Mouse (Mus musculus) thymus, adult 2 months (tissue): ENCODE measurements around the gene Lrrc3c. TPM values are rescaled to one million over a fixed set of nuclear protein-coding genes. Genes with fewer than 3 reads are reported as not detected.

Source experiments
- DNase-seq: peaks from one replicate; pipeline ENCODE4 v3.0.0; 2021
- H3K27ac ChIP-seq: fragments of 200-500 bp; 2 replicates; pipeline ENCODE4 v1.5.1; 2012; ENCODE audit warnings: low read length, control low read depth; ENCODE audit not compliant: control insufficient read depth, insufficient read depth
- H3K27me3 ChIP-seq: fragments of 200-500 bp; 2 replicates; pipeline ENCODE4 v1.6.1; 2012; ENCODE audit warnings: mild to moderate bottlenecking, low read length, moderate library complexity, mixed read lengths; ENCODE audit not compliant: control insufficient read depth, insufficient read depth
- H3K36me3 ChIP-seq: fragments of 200-500 bp; 2 replicates; pipeline ENCODE4 v1.6.1; 2012; ENCODE audit warnings: mild to moderate bottlenecking, low read length, moderate library complexity; ENCODE audit not compliant: control insufficient read depth, insufficient read depth
- H3K4me1 ChIP-seq: fragments of 200-500 bp; replicated peaks from 2 replicates; pipeline ENCODE4 v1.6.1; 2012; ENCODE audit warnings: low read length; ENCODE audit not compliant: control insufficient read depth, insufficient read depth
- H3K4me3 ChIP-seq: fragments of 200-500 bp; 2 replicates; pipeline ENCODE4 v1.5.1; 2012; ENCODE audit warnings: mild to moderate bottlenecking, low read length, control low read depth, moderate library complexity; ENCODE audit not compliant: control insufficient read depth, insufficient read depth
- CTCF ChIP-seq: fragments of 200-500 bp; IDR thresholded peaks from 2 replicates; pipeline ENCODE4 v1.5.1; 2012; ENCODE audit warnings: mild to moderate bottlenecking, control low read depth, low read length, moderate library complexity, borderline replicate concordance; ENCODE audit not compliant: control insufficient read depth, poor library complexity, insufficient read depth; ENCODE audit errors: extremely low read depth
- POLR2A ChIP-seq: fragments of 200-500 bp; IDR thresholded peaks from 2 replicates; pipeline ENCODE4 v1.6.1; 2012; ENCODE audit warnings: mild to moderate bottlenecking, low read length, control low read depth, moderate library complexity; ENCODE audit not compliant: control insufficient read depth, poor library complexity, insufficient read depth; ENCODE audit errors: extremely low read depth
- WGBS: fragments of 180-500 bp; shearing (Covaris S2); methylation state at CpG from one replicate; pipeline ENCODE4 v1.1.7; 2018; 5-methylcytosine and 5-hydroxymethylcytosine counted together
- polyA plus RNA-seq: library from polyadenylated mRNA; depleted of rRNA; stranded (reverse); fragments of >200 nt; gene quantifications from 2 replicates; pipeline ENCODE4 v1.2.3, GENCODE M21; 2012

Gene Lrrc3c
- polyA plus RNA-seq, 1 experiment = not detected

- 71% methylated on average over 17 of the region's 17 CpGs for WGBS
- Histone ChIP-seq H3K4me1 (peaks cover 9% of the 10 kb centered on the region), H3K27ac (no peak overlapping the region), H3K27me3 (no peaks in the 10 kb centered on the region), H3K4me3 (no peak overlapping the region), H3K36me3 (peaks cover 17% of the 10 kb centered on the region)
- no peak for TF ChIP-seq CTCF
- TF ChIP-seq POLR2A = no peak
- no peak for DNase-seq
These were observed 16.6 kb upstream of the Lrrc3c start for GRCm38 (mm10) chr11:98581286-98582029.

- no peak overlapping the region for H3K4me3 ChIP-seq
- H3K27ac ChIP-seq = no peak overlapping the region
- DNase-seq = no peak
- H3K36me3 ChIP-seq = peaks cover 17% of the 10 kb centered on the region
- peaks cover 11% of the 10 kb centered on the region for H3K4me1 ChIP-seq
- TF ChIP-seq CTCF = no peak
- no peak for TF ChIP-seq POLR2A
- no peaks in the 10 kb centered on the region for H3K27me3 ChIP-seq
- 58% methylated on average over 8 of the region's 8 CpGs for WGBS
These were observed 16.1 kb upstream of the Lrrc3c start for GRCm38 (mm10) chr11:98582030-98582388.

- no peak for TF ChIP-seq CTCF
- no peak for TF ChIP-seq POLR2A
- WGBS = 83% methylated on average over 12 of the region's 12 CpGs
- Histone ChIP-seq H3K4me3 (no peak overlapping the region), H3K36me3 (peaks cover 17% of the 10 kb centered on the region), H3K27ac (no peak overlapping the region), H3K27me3 (no peaks in the 10 kb centered on the region), H3K4me1 (peaks cover 14% of the 10 kb centered on the region)
- DNase-seq = no peak
These were observed 15.4 kb upstream of the Lrrc3c start for GRCm38 (mm10) chr11:98582551-98583264.

- Histone ChIP-seq H3K4me3 (no peak overlapping the region), H3K36me3 (peaks cover 17% of the 10 kb centered on the region), H3K27me3 (no peaks in the 10 kb centered on the region), H3K27ac (no peak overlapping the region), H3K4me1 (peaks cover 16% of the 10 kb centered on the region)
- no peak for DNase-seq
- TF ChIP-seq POLR2A (no peak), CTCF (no peak)
- 97% methylated on average over 3 of the region's 3 CpGs for WGBS
These were observed 14.9 kb upstream of the Lrrc3c start for GRCm38 (mm10) chr11:98583265-98583552.

GRCm38 (mm10) chr11:98583571-98583970 is 14.5 kb upstream of the Lrrc3c start:
- TF ChIP-seq CTCF = no peak
- no peak for TF ChIP-seq POLR2A
- Histone ChIP-seq H3K27ac (no peak overlapping the region), H3K4me3 (no peak overlapping the region), H3K27me3 (no peaks in the 10 kb centered on the region), H3K36me3 (peaks cover 17% of the 10 kb centered on the region), H3K4me1 (peaks cover 20% of the 10 kb centered on the region)
- 38% methylated on average over 3 of the region's 3 CpGs for WGBS
- DNase-seq = no peak

- no peak for TF ChIP-seq CTCF
- no peak for TF ChIP-seq POLR2A
- no peak overlapping the region for H3K4me3 ChIP-seq
- 83% methylated on average over 1 of the region's 1 CpGs for WGBS
These were observed 13.9 kb upstream of the Lrrc3c start for GRCm38 (mm10) chr11:98584146-98584545.

More at GRCm38 (mm10) chr11:98584146-98584545, 13.9 kb upstream of the Lrrc3c start:
- DNase-seq = no peak
- H3K27me3 ChIP-seq = no peaks in the 10 kb centered on the region
- H3K27ac ChIP-seq = no peak overlapping the region
- H3K36me3 ChIP-seq = peaks cover 17% of the 10 kb centered on the region
- peaks cover 21% of the 10 kb centered on the region for H3K4me1 ChIP-seq
